Mouse (Mus musculus) ZHBTc4 (cell line): ENCODE measurements around the gene Sgtb.

Experiments used
- DNase-seq: peaks from one replicate; pipeline ENCODE4 v3.0.0-alpha.2; 2011; ENCODE audit warnings: low read depth, low spot score

The Sgtb gene

GRCm38 (mm10) chr13:104109816-104110521, 428 bp downstream of the Sgtb start:
- DNase-seq: peak; percentile 72

- no peak for DNase-seq
Observed at GRCm38 (mm10) chr13:104110526-104110925, 985 bp downstream of the Sgtb start.

- DNase-seq: no peak
Observed at GRCm38 (mm10) chr13:104112266-104112900, 2.8 kb downstream of the Sgtb start.

- peak; percentile 73 for DNase-seq
Observed at GRCm38 (mm10) chr13:104113782-104114181, 4.2 kb downstream of the Sgtb start.

GRCm38 (mm10) chr13:104114827-104115226, 5.3 kb downstream of the Sgtb start:
- no peak for DNase-seq

- DNase-seq: peak; percentile 72
Observed at GRCm38 (mm10) chr13:104122078-104122840, 12.7 kb downstream of the Sgtb start.

GRCm38 (mm10) chr13:104123662-104124381, 14.3 kb downstream of the Sgtb start:
- no peak for DNase-seq

- no peak for DNase-seq
Observed at GRCm38 (mm10) chr13:104132561-104132960, 23.0 kb downstream of the Sgtb start.

GRCm38 (mm10) chr13:104134510-104135085, 25.1 kb downstream of the Sgtb start:
- DNase-seq: no peak

- DNase-seq: peak; percentile 81
Observed at GRCm38 (mm10) chr13:104139369-104140209, 30.0 kb downstream of the Sgtb start.

GRCm38 (mm10) chr13:104144871-104145270, 35.3 kb downstream of the Sgtb start:
- DNase-seq: no peak

- DNase-seq: no peak
Observed at GRCm38 (mm10) chr13:104145646-104146045, 36.1 kb downstream of the Sgtb start.

GRCm38 (mm10) chr13:104154180-104154579, 44.6 kb downstream of the Sgtb start:
- DNase-seq: no peak

- DNase-seq: no peak
Observed at GRCm38 (mm10) chr13:104155106-104155505, 45.6 kb downstream of the Sgtb start.

- no peak for DNase-seq
Observed at GRCm38 (mm10) chr13:104155686-104156085, 46.1 kb downstream of the Sgtb start.

- peak; percentile 40 for DNase-seq
Observed at GRCm38 (mm10) chr13:104171711-104172110, 62.2 kb downstream of the Sgtb start.

GRCm38 (mm10) chr13:104172498-104172897, 63.0 kb downstream of the Sgtb start:
- DNase-seq: no peak

GRCm38 (mm10) chr13:104176874-104177273, 67.3 kb downstream of the Sgtb start:
- no peak for DNase-seq

- DNase-seq: peak; percentile 92
Observed at GRCm38 (mm10) chr13:104177796-104178649, 68.5 kb downstream of the Sgtb start, which contains the start of gene Trappc13. TSS of gene Trappc13 (minus strand) at chr13:104178469.
